Mouse (Mus musculus): ENCODE results near the gene Itpkc. TPM values are rescaled to one million over a fixed set of nuclear protein-coding genes. Genes with fewer than 3 reads are reported as not detected.

Gene Itpkc
- polyA plus RNA-seq, 1 experiment from 2014 or later = 3.2 TPM

DNA sequence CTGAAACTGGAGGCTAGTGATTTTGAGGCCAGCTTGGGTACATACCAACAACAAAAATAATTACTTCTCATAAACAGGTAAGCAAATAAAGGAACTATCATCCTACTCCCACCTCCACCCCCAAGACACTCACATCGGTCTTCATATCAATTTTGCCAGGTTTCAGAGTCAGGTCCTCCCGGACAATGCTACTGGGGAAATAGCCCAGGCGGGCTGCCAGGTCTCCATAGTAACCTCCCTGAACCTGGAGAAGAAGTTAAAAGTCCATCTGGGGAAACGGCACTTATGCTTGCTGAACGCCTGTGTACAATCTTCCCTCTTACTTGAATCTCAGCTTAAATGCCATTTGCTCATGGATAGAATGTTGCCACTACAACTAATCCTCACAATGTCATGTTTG is 48.4 kb downstream of the Itpkc start:
- Histone ChIP-seq H3K4me3 (ENCODE audit: low read depth, low read length) (no peak overlapping the region), H3K4me2 (no peak overlapping the region), H3K27me3 (ENCODE audit: control insufficient read depth, insufficient read depth, low read length) (no peaks in the 10 kb centered on the region), H3K4me1 (ENCODE audit: control insufficient read depth, insufficient read depth, low read length) (peaks cover 5% of the 10 kb centered on the region; the same call in 1 of the 2 replicates), H3K36me3 (ENCODE audit: control insufficient read depth, insufficient read depth, low read length) (peaks cover 7% of the 10 kb centered on the region), H3K9ac (ENCODE audit: low read depth, low read length) (no peak overlapping the region), H3K27ac (ENCODE audit: low read depth, low read length) (no peak overlapping the region), H3K9me3 (replicated peaks; ENCODE audit: control insufficient read depth, low read length) (no peaks in the 10 kb centered on the region)
- WGBS (ENCODE audit: insufficient replicate concordance) = 83% methylated on average over 5 of the region's 5 CpGs
- no peak for ATAC-seq (replicated peaks; ENCODE audit: insufficient number of reproducible peaks, low FRiP score, low TSS enrichment)

DNA sequence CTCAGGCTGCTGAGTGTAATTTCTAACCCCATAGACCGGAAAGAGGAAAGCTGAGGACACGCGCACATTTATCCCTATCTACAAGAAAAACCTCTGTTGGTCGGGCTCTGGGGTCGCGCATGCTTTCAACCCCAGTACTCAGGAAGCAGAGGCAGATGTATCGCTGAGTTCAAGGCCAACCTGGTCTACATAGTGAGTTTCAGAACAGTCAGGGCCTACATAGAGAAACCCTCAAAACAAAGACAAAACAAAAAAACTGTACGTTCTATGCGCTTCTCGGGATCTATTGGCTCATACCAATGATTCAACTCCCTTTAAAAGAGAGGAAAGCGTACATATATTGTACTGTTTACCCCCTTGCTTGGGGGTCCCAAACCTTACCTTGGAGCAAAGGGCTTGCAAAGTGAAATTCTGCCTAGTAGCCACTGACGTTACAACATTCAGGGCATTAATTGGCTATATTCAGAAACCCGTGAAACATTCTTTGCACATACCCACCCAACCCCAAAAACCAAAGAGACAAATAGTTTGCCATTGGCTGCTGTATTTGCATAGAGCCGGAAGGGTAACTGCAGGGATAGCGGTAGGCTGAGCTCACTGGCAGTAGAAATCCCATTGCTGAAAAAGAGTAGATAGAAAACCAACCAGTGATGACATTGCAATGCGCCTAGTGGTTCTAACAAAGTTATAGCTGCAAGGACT is 49.1 kb downstream of the Itpkc start:
- Histone ChIP-seq H3K4me2 (peak overlapping the region; percentile 67), H3K9ac (ENCODE audit: low read depth, low read length) (no peak overlapping the region), H3K4me1 (ENCODE audit: control insufficient read depth, insufficient read depth, low read length) (peaks cover 5% of the 10 kb centered on the region; the same call in 1 of the 2 replicates), H3K4me3 (ENCODE audit: low read depth, low read length) (peak overlapping the region; percentile 81), H3K27ac (ENCODE audit: low read depth, low read length) (peak overlapping the region; percentile 69), H3K36me3 (ENCODE audit: control insufficient read depth, insufficient read depth, low read length) (peaks cover 3% of the 10 kb centered on the region; the same call in 1 of the 2 replicates), H3K27me3 (ENCODE audit: control insufficient read depth, insufficient read depth, low read length) (no peaks in the 10 kb centered on the region), H3K9me3 (replicated peaks; ENCODE audit: control insufficient read depth, low read length) (no peaks in the 10 kb centered on the region)
- ATAC-seq (replicated peaks; ENCODE audit: insufficient number of reproducible peaks, low FRiP score, low TSS enrichment) = no peak
- 42% methylated on average over 16 of the region's 16 CpGs for WGBS (ENCODE audit: insufficient replicate concordance)

DNA sequence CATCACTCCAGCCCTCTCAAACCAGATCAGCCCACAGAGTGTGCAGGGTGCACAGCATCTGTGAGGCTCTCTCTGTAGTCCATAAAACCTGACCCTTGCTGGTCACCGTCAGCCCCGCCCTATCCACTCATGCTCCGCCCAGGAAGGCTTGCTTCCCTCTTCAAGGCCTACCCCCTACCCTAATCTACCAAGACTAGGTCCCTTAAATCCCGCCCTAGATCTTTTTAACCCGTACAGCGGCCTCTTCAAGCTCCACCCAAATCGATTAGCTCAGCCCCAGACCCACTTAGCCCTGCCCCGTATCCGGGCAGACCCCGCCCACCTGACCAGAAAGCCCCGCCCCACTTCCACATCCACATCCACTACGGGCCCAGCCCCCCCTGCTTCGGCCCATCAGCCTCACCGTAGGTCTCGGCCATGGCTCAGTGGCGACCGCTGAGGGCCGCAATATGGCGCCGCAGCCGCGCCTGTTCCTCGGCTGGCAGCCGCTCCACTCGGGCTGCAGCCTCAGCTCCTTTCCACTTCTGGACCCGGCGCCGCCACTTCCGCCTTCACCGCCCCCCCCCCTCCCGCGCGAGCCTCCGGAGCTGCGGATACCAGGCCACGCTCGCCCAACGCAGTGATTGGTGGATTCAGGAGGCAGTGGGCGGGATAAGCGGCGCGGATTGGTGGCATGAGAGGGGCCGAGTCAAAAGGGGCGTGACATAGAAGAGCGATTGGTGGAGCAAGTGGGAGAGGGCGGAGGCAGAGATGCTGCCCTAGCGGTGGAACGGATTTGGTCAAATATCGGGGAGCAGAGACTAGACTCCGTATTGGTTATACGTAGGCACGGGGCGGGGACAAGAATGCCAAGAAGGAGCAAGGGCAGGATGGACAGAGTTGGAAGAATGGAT is 49.9 kb downstream of the Itpkc start, which contains the start of gene Rab4b:
Gene Rab4b (minus strand): TSS at position 573 of the 893 bp plus-strand sequence.
- H3K27ac ChIP-seq (ENCODE audit: low read depth, low read length) = peak within 1 kb of the TSS; percentile 94
- H3K9ac ChIP-seq (ENCODE audit: low read depth, low read length) = peak within 1 kb of the TSS; percentile 71
- peak within 1 kb of the TSS; percentile 67 for H3K4me2 ChIP-seq
- under 1% methylated on average over 53 of the region's 53 CpGs for WGBS (ENCODE audit: insufficient replicate concordance)
- H3K4me1 ChIP-seq (ENCODE audit: control insufficient read depth, insufficient read depth, low read length) = peaks cover 5% of the 10 kb centered on the region; the same call in 1 of the 2 replicates
- ATAC-seq (replicated peaks; ENCODE audit: insufficient number of reproducible peaks, low FRiP score, low TSS enrichment) = peak; percentile 98
- H3K4me3 ChIP-seq (ENCODE audit: low read depth, low read length) = peak within 1 kb of the TSS; percentile 81
- no peaks in the 10 kb centered on the region for H3K9me3 ChIP-seq (replicated peaks; ENCODE audit: control insufficient read depth, low read length)
- peaks cover 8% of the 10 kb centered on the region; the same call in 1 of the 2 replicates for H3K36me3 ChIP-seq (ENCODE audit: control insufficient read depth, insufficient read depth, low read length)
- no peaks in the 10 kb centered on the region for H3K27me3 ChIP-seq (ENCODE audit: control insufficient read depth, insufficient read depth, low read length)

DNA sequence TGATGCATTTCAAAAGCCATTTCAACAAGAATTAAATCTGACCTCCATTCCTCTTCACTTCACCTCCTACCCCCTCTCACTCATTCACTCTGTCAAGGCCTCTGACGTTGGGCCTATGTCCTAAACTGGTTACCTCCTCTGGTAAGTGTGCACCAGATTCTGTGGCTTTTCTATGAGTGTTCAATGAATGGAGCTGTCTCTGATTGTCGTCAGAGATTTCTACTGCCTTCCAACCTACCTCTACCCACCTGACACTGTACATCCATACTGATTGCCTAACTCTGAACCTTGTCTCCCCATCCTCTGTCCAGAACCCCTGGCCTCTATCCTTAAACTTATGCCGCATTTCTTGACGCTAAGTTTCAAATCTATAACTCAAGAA is 50.5 kb downstream of the Itpkc start:
- Histone ChIP-seq H3K27ac (ENCODE audit: low read depth, low read length) (peak overlapping the region; percentile 94), H3K4me1 (ENCODE audit: control insufficient read depth, insufficient read depth, low read length) (peaks cover 5% of the 10 kb centered on the region; the same call in 1 of the 2 replicates), H3K9ac (ENCODE audit: low read depth, low read length) (peak overlapping the region; percentile 71), H3K4me2 (peak overlapping the region; percentile 64), H3K4me3 (ENCODE audit: low read depth, low read length) (peak overlapping the region; percentile 81), H3K27me3 (ENCODE audit: control insufficient read depth, insufficient read depth, low read length) (no peaks in the 10 kb centered on the region), H3K36me3 (ENCODE audit: control insufficient read depth, insufficient read depth, low read length) (peaks cover 10% of the 10 kb centered on the region; the same call in 1 of the 2 replicates), H3K9me3 (replicated peaks; ENCODE audit: control insufficient read depth, low read length) (no peaks in the 10 kb centered on the region)
- ATAC-seq (replicated peaks; ENCODE audit: insufficient number of reproducible peaks, low FRiP score, low TSS enrichment) = peak; percentile 9
- 18% methylated on average over 4 of the region's 4 CpGs for WGBS (ENCODE audit: insufficient replicate concordance)

DNA sequence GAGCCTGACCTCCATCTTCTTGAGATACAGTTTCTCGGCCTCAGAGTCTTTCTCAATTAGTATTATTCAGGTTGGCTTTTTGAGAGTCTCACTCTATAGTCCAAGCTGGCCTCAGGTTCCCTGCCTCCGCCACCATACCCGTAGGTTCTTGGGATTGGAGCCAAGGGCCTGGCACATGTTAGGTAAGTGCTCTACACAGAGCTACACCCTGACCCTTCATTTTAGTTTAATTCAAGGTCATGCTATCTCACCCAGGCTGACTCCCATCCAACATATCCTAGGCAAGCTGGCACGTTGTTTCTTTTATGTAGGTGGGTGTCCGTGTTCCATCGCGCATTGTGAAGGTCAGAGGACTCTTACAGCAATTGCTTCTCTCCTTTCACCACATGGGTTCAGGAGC is 53.6 kb downstream of the Itpkc start:
- ATAC-seq (replicated peaks; ENCODE audit: insufficient number of reproducible peaks, low FRiP score, low TSS enrichment) = no peak
- Histone ChIP-seq H3K4me2 (no peak overlapping the region), H3K27ac (ENCODE audit: low read depth, low read length) (no peak overlapping the region), H3K36me3 (ENCODE audit: control insufficient read depth, insufficient read depth, low read length) (peaks cover 12% of the 10 kb centered on the region; the same call in 1 of the 2 replicates), H3K9me3 (replicated peaks; ENCODE audit: control insufficient read depth, low read length) (no peaks in the 10 kb centered on the region), H3K27me3 (ENCODE audit: control insufficient read depth, insufficient read depth, low read length) (no peaks in the 10 kb centered on the region), H3K4me3 (ENCODE audit: low read depth, low read length) (no peak overlapping the region), H3K9ac (ENCODE audit: low read depth, low read length) (no peak overlapping the region), H3K4me1 (ENCODE audit: control insufficient read depth, insufficient read depth, low read length) (peaks cover 5% of the 10 kb centered on the region; the same call in 1 of the 2 replicates)
- 92% methylated on average over 7 of the region's 7 CpGs for WGBS (ENCODE audit: insufficient replicate concordance)

DNA sequence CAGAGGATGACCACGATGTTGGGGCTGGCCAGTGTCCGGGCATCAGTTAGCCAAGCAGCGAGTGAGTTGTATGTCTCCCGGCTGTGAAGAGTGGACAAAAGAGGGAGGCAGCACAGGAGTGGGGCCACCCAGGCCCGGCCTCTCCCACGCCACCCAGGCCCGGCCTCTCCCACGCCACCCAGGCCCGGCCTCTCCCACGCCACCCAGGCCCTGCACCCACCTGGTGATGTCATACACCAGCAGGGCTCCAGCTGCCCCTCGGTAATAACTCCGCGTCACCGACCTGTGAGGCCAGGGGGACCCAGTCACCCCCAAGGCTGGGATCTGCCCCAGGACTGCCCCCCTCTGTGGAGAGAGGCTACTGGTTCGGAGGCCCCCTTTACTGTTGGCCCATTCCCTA is 54.0 kb downstream of the Itpkc start:
- peaks cover 12% of the 10 kb centered on the region; the same call in 1 of the 2 replicates for H3K36me3 ChIP-seq (ENCODE audit: control insufficient read depth, insufficient read depth, low read length)
- 88% methylated on average over 15 of the region's 15 CpGs for WGBS (ENCODE audit: insufficient replicate concordance)
- no peaks in the 10 kb centered on the region for H3K9me3 ChIP-seq (replicated peaks; ENCODE audit: control insufficient read depth, low read length)

DNA sequence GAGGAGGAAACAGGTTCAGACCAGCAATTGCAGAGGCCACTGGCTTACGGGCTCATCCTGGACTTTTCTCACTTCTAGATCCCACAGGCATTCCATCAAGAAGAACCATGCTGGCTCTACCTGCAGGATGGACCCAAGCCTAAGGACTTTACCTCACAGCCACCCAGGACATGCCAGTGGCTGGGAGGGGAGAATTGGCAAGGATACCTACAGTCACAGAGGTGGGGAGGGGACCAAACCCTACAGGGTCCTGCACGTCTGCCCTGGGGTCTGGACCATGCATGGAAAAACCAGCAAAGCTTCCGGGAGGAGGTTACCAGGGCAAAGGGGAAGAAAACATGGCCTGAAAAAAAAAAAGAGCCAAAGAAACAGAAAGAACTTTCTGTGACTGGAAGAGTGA is 57.5 kb downstream of the Itpkc start:
- ATAC-seq (replicated peaks; ENCODE audit: insufficient number of reproducible peaks, low FRiP score, low TSS enrichment) = no peak
- H3K9me3 ChIP-seq (replicated peaks; ENCODE audit: control insufficient read depth, low read length) = no peaks in the 10 kb centered on the region
- no peak overlapping the region for H3K4me2 ChIP-seq
- peaks cover 12% of the 10 kb centered on the region; the same call in 1 of the 2 replicates for H3K36me3 ChIP-seq (ENCODE audit: control insufficient read depth, insufficient read depth, low read length)
- no peak overlapping the region for H3K9ac ChIP-seq (ENCODE audit: low read depth, low read length)
- WGBS (ENCODE audit: insufficient replicate concordance) = 81% methylated on average over 3 of the region's 3 CpGs
- H3K4me1 ChIP-seq (ENCODE audit: control insufficient read depth, insufficient read depth, low read length) = no peaks in the 10 kb centered on the region
- H3K4me3 ChIP-seq (ENCODE audit: low read depth, low read length) = no peak overlapping the region
- no peaks in the 10 kb centered on the region for H3K27me3 ChIP-seq (ENCODE audit: control insufficient read depth, insufficient read depth, low read length)
- no peak overlapping the region for H3K27ac ChIP-seq (ENCODE audit: low read depth, low read length)

More for the DNA sequence above, 54.0 kb downstream of the Itpkc start:
- H3K9ac ChIP-seq (ENCODE audit: low read depth, low read length) = no peak overlapping the region
- H3K27me3 ChIP-seq (ENCODE audit: control insufficient read depth, insufficient read depth, low read length) = no peaks in the 10 kb centered on the region
- no peak overlapping the region for H3K4me3 ChIP-seq (ENCODE audit: low read depth, low read length)
- no peak overlapping the region for H3K4me2 ChIP-seq
- H3K4me1 ChIP-seq (ENCODE audit: control insufficient read depth, insufficient read depth, low read length) = peaks cover 5% of the 10 kb centered on the region; the same call in 1 of the 2 replicates
- ATAC-seq (replicated peaks; ENCODE audit: insufficient number of reproducible peaks, low FRiP score, low TSS enrichment) = no peak
- no peak overlapping the region for H3K27ac ChIP-seq (ENCODE audit: low read depth, low read length)

DNA sequence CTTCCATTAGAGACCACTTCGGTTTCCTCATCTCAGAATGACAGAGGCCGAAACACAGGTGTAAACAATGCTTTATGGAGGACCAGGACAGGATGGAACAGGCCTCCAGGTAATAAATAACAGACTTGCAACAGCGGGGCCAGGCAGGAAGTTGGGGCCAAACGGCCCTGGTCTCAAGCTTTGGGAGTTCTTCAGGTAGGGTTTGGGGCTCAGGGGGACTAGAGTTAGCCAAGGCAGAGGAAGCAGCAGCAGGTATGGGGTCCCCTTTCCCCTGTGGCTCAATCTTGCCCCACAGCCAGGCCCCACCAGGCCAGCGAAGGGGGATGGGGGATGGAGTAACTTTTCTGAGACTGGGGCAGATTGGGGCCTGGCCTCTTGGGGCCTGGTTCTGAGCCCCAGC is 60.1 kb downstream of the Itpkc start:
- Histone ChIP-seq H3K9ac (ENCODE audit: low read depth, low read length) (no peak overlapping the region), H3K4me2 (no peak overlapping the region), H3K27me3 (ENCODE audit: control insufficient read depth, insufficient read depth, low read length) (no peaks in the 10 kb centered on the region), H3K9me3 (replicated peaks; ENCODE audit: control insufficient read depth, low read length) (no peaks in the 10 kb centered on the region), H3K4me1 (ENCODE audit: control insufficient read depth, insufficient read depth, low read length) (peaks cover 23% of the 10 kb centered on the region), H3K27ac (ENCODE audit: low read depth, low read length) (no peak overlapping the region), H3K36me3 (ENCODE audit: control insufficient read depth, insufficient read depth, low read length) (peaks cover 12% of the 10 kb centered on the region; the same call in 1 of the 2 replicates), H3K4me3 (ENCODE audit: low read depth, low read length) (no peak overlapping the region)
- ATAC-seq (replicated peaks; ENCODE audit: insufficient number of reproducible peaks, low FRiP score, low TSS enrichment) = no peak
- WGBS (ENCODE audit: insufficient replicate concordance) = 92% methylated on average over 5 of the region's 5 CpGs

Data from heart, embryonic 11.5 days (tissue).